Mouse (Mus musculus) testis, postnatal 14 days (tissue): ENCODE measurements around the gene Trmt2b.
"Not testable (repeated sequence)": the region's sequence is repeated elsewhere in the genome, so short reads cannot be mapped to it uniquely, and the experiment has no call there.

Source experiments
- DNase-seq: peaks from one replicate; pipeline ENCODE4 v3.0.0; 2021; ENCODE audit warnings: low spot score

Trmt2b gene

GRCm38 (mm10) chrX:134220618-134221017 lies 56.2 kb downstream of the Trmt2b start:
- no peak for DNase-seq

GRCm38 (mm10) chrX:134218161-134218560 lies 58.6 kb downstream of the Trmt2b start:
- DNase-seq, result no peak

- DNase-seq, result no peak
These were observed 65.6 kb downstream of the Trmt2b start for GRCm38 (mm10) chrX:134211151-134211642.

GRCm38 (mm10) chrX:134208491-134208890 lies 68.3 kb downstream of the Trmt2b start:
- no peak for DNase-seq

GRCm38 (mm10) chrX:134187201-134187600 lies 89.6 kb downstream of the Trmt2b start, which contains the start of gene Arl13a:
Arl13a (plus strand) TSS chrX:134187501.
- not testable (repeated sequence) for DNase-seq

GRCm38 (mm10) chrX:134174699-134175098 lies 102.1 kb downstream of the Trmt2b start:
- no peak for DNase-seq
